Mouse (Mus musculus): ENCODE results near the gene Spaca4. TPM values are rescaled to one million over a fixed set of nuclear protein-coding genes. Genes with fewer than 3 reads are reported as not detected.

Gene Spaca4
- polyA plus RNA-seq, 1 experiment from 2014 or later: not detected

GRCm38 (mm10) chr7:45710477-45711191, 15.0 kb downstream of the Spaca4 start:
- no peak overlapping the region for H3K4me3 ChIP-seq (replicated peaks; ENCODE audit: low read length)
- 93% methylated on average over 20 of the region's 20 CpGs for WGBS
- H3K27ac ChIP-seq (ENCODE audit: low read length): no peak overlapping the region
- H3K4me2 ChIP-seq (ENCODE audit: low read length): no peak overlapping the region
- H3K4me1 ChIP-seq (replicated peaks; ENCODE audit: control insufficient read depth, insufficient read depth, low read length): peaks cover 52% of the 10 kb centered on the region
- peaks cover 29% of the 10 kb centered on the region for H3K36me3 ChIP-seq (ENCODE audit: control insufficient read depth, insufficient read depth)
- H3K9ac ChIP-seq (replicated peaks; ENCODE audit: low read depth, low read length): no peak overlapping the region
- no peaks in the 10 kb centered on the region for H3K27me3 ChIP-seq (replicated peaks; ENCODE audit: control insufficient read depth, insufficient read depth, low read length)
- no peak for ATAC-seq
- H3K9me3 ChIP-seq (ENCODE audit: control insufficient read depth, low read length): no peaks in the 10 kb centered on the region

- no peak for ATAC-seq
- Histone ChIP-seq H3K27me3 (replicated peaks; ENCODE audit: control insufficient read depth, insufficient read depth, low read length) (no peaks in the 10 kb centered on the region), H3K4me3 (replicated peaks; ENCODE audit: low read length) (no peak overlapping the region), H3K36me3 (ENCODE audit: control insufficient read depth, insufficient read depth) (peaks cover 29% of the 10 kb centered on the region), H3K4me2 (ENCODE audit: low read length) (no peak overlapping the region), H3K9me3 (ENCODE audit: control insufficient read depth, low read length) (no peaks in the 10 kb centered on the region), H3K27ac (ENCODE audit: low read length) (peak overlapping the region; percentile 53; the same call in 1 of the 2 replicates), H3K4me1 (replicated peaks; ENCODE audit: control insufficient read depth, insufficient read depth, low read length) (peaks cover 55% of the 10 kb centered on the region), H3K9ac (replicated peaks; ENCODE audit: low read depth, low read length) (no peak overlapping the region)
- 74% methylated on average over 14 of the region's 14 CpGs for WGBS
These were observed 15.8 kb downstream of the Spaca4 start for GRCm38 (mm10) chr7:45709677-45710355.

- H3K4me2 ChIP-seq (ENCODE audit: low read length): no peak overlapping the region
- ATAC-seq: no peak
- H3K27ac ChIP-seq (ENCODE audit: low read length): no peak overlapping the region
- peaks cover 48% of the 10 kb centered on the region for H3K4me1 ChIP-seq (replicated peaks; ENCODE audit: control insufficient read depth, insufficient read depth, low read length)
- no peak overlapping the region for H3K4me3 ChIP-seq (replicated peaks; ENCODE audit: low read length)
- no peaks in the 10 kb centered on the region for H3K27me3 ChIP-seq (replicated peaks; ENCODE audit: control insufficient read depth, insufficient read depth, low read length)
- no peaks in the 10 kb centered on the region for H3K9me3 ChIP-seq (ENCODE audit: control insufficient read depth, low read length)
- no peak overlapping the region for H3K9ac ChIP-seq (replicated peaks; ENCODE audit: low read depth, low read length)
- 44% methylated on average over 6 of the region's 6 CpGs for WGBS
- H3K36me3 ChIP-seq (ENCODE audit: control insufficient read depth, insufficient read depth): peaks cover 29% of the 10 kb centered on the region
These were observed 16.6 kb downstream of the Spaca4 start for GRCm38 (mm10) chr7:45709036-45709435.

- no peaks in the 10 kb centered on the region for H3K9me3 ChIP-seq (ENCODE audit: control insufficient read depth, low read length)
- 62% methylated on average over 13 of the region's 13 CpGs for WGBS
- no peak for ATAC-seq
- H3K4me2 ChIP-seq (ENCODE audit: low read length): peak overlapping the region; percentile 97
- peaks cover 53% of the 10 kb centered on the region for H3K4me1 ChIP-seq (replicated peaks; ENCODE audit: control insufficient read depth, insufficient read depth, low read length)
- H3K36me3 ChIP-seq (ENCODE audit: control insufficient read depth, insufficient read depth): peaks cover 28% of the 10 kb centered on the region
- H3K4me3 ChIP-seq (replicated peaks; ENCODE audit: low read length): no peak overlapping the region
- H3K27ac ChIP-seq (ENCODE audit: low read length): peak overlapping the region; percentile 24; the same call in 1 of the 2 replicates
- no peak overlapping the region for H3K9ac ChIP-seq (replicated peaks; ENCODE audit: low read depth, low read length)
- no peaks in the 10 kb centered on the region for H3K27me3 ChIP-seq (replicated peaks; ENCODE audit: control insufficient read depth, insufficient read depth, low read length)
These were observed 17.3 kb downstream of the Spaca4 start for GRCm38 (mm10) chr7:45708221-45708761.

- peak overlapping the region; percentile 33; the same call in 1 of the 2 replicates for H3K9ac ChIP-seq (replicated peaks; ENCODE audit: low read depth, low read length)
- H3K4me3 ChIP-seq (replicated peaks; ENCODE audit: low read length): peak overlapping the region; percentile 55
- ATAC-seq: peak; percentile 12; the same call in 1 of the 2 replicates
- H3K27ac ChIP-seq (ENCODE audit: low read length): peak overlapping the region; percentile 30
- peaks cover 57% of the 10 kb centered on the region for H3K4me1 ChIP-seq (replicated peaks; ENCODE audit: control insufficient read depth, insufficient read depth, low read length)
- under 1% methylated on average over 27 of the region's 27 CpGs for WGBS
- H3K9me3 ChIP-seq (ENCODE audit: control insufficient read depth, low read length): no peaks in the 10 kb centered on the region
- no peaks in the 10 kb centered on the region for H3K27me3 ChIP-seq (replicated peaks; ENCODE audit: control insufficient read depth, insufficient read depth, low read length)
- H3K4me2 ChIP-seq (ENCODE audit: low read length): peak overlapping the region; percentile 97
- H3K36me3 ChIP-seq (ENCODE audit: control insufficient read depth, insufficient read depth): peaks cover 20% of the 10 kb centered on the region
These were observed 18.1 kb downstream of the Spaca4 start for GRCm38 (mm10) chr7:45707375-45707967.

GRCm38 (mm10) chr7:45706721-45707241, 18.8 kb downstream of the Spaca4 start:
- Histone ChIP-seq H3K9me3 (ENCODE audit: control insufficient read depth, low read length) (no peaks in the 10 kb centered on the region), H3K9ac (replicated peaks; ENCODE audit: low read depth, low read length) (peak overlapping the region; percentile 76), H3K27me3 (replicated peaks; ENCODE audit: control insufficient read depth, insufficient read depth, low read length) (no peaks in the 10 kb centered on the region), H3K4me3 (replicated peaks; ENCODE audit: low read length) (peak overlapping the region; percentile 55), H3K36me3 (ENCODE audit: control insufficient read depth, insufficient read depth) (peaks cover 13% of the 10 kb centered on the region), H3K4me1 (replicated peaks; ENCODE audit: control insufficient read depth, insufficient read depth, low read length) (peaks cover 57% of the 10 kb centered on the region), H3K4me2 (ENCODE audit: low read length) (peak overlapping the region; percentile 97), H3K27ac (ENCODE audit: low read length) (peak overlapping the region; percentile 25; the same call in 1 of the 2 replicates)
- ATAC-seq: no peak
- WGBS: 0% methylated on average over 44 of the region's 45 CpGs

- peaks cover 66% of the 10 kb centered on the region for H3K4me1 ChIP-seq (replicated peaks; ENCODE audit: control insufficient read depth, insufficient read depth, low read length)
- peak overlapping the region; percentile 76 for H3K9ac ChIP-seq (replicated peaks; ENCODE audit: low read depth, low read length)
These were observed 19.7 kb downstream of the Spaca4 start for GRCm38 (mm10) chr7:45705873-45706281.

GRCm38 (mm10) chr7:45705443-45705864, 20.2 kb downstream of the Spaca4 start:
- no peak for ATAC-seq
- Histone ChIP-seq H3K27me3 (replicated peaks; ENCODE audit: control insufficient read depth, insufficient read depth, low read length) (peaks cover 2% of the 10 kb centered on the region; the same call in 1 of the 2 replicates), H3K9ac (replicated peaks; ENCODE audit: low read depth, low read length) (peak overlapping the region; percentile 56), H3K4me3 (replicated peaks; ENCODE audit: low read length) (peak overlapping the region; percentile 55), H3K27ac (ENCODE audit: low read length) (peak overlapping the region; percentile 60; the same call in 1 of the 2 replicates), H3K4me1 (replicated peaks; ENCODE audit: control insufficient read depth, insufficient read depth, low read length) (peaks cover 69% of the 10 kb centered on the region), H3K4me2 (ENCODE audit: low read length) (peak overlapping the region; percentile 97), H3K36me3 (ENCODE audit: control insufficient read depth, insufficient read depth) (0 out of 2 replicates have a peak, but pooled peaks cover under 1% of the 10 kb centered on the region), H3K9me3 (ENCODE audit: control insufficient read depth, low read length) (no peaks in the 10 kb centered on the region)
- 0% methylated on average over 21 of the region's 21 CpGs for WGBS

More at GRCm38 (mm10) chr7:45705873-45706281, 19.7 kb downstream of the Spaca4 start:
- Histone ChIP-seq H3K27me3 (replicated peaks; ENCODE audit: control insufficient read depth, insufficient read depth, low read length) (no peaks in the 10 kb centered on the region), H3K4me2 (ENCODE audit: low read length) (peak overlapping the region; percentile 97), H3K27ac (ENCODE audit: low read length) (no peak overlapping the region), H3K36me3 (ENCODE audit: control insufficient read depth, insufficient read depth) (peaks cover 4% of the 10 kb centered on the region; the same call in 1 of the 2 replicates), H3K9me3 (ENCODE audit: control insufficient read depth, low read length) (no peaks in the 10 kb centered on the region), H3K4me3 (replicated peaks; ENCODE audit: low read length) (peak overlapping the region; percentile 55)
- WGBS: 0% methylated on average over 7 of the region's 7 CpGs
- no peak for ATAC-seq
